Mouse (Mus musculus): Measurements from ENCODE around the gene 7420426K07Rik.

Gene 7420426K07Rik

DNA sequence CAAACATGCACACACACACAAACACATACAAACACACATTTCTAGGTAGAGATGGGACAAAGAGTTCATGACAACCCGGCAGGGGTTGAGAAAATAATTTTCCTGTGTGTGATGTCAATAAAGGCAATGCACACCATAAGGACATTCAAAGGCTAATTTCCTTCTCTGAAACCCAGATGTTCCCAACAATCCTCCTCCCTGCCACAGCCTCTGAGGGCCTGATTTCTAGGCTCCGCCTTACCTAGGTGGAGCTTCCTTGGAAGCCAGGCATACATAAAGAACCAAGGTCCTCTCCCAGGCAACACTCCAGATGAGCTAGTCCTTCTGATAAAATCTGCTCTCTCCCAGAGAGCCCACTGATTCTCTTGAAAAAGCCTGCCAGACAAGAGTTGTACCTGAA lies at the start of gene 7420426K07Rik:
TSS of gene 7420426K07Rik (plus strand) at position 301 of the 400 bp plus-strand sequence.
- DNase-seq = no peak

DNA sequence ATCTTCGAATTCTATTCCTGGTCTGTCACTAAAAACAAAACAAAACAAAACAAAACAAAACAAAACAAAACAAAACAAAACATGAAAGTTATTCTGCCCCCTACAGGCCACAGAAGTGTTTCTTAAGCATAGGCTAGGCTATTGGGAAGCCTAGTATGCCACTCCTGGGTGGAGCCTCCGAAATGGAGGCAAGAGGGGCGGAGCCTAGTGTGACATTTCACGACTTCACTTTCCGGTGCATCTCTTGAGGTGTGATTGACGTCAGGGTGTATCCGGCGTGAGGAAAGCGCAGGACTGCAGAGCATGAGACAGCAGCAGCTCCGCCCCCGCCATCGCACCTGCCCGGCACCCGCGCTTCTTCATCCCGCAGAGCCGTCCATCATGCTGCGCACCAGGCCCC lies 46.7 kb upstream of the 7420426K07Rik start, which contains the start of gene Prr23a2:
TSS of gene Prr23a2 (plus strand) at position 285 of the 400 bp plus-strand sequence.
- DNase-seq = no peak

- DNase-seq = no peak
Observed at GRCm38 (mm10) chr9:98863463-98863862, 39.5 kb upstream of the 7420426K07Rik start.

- DNase-seq = no peak
Observed at GRCm38 (mm10) chr9:98864571-98864970, 38.3 kb upstream of the 7420426K07Rik start, which contains the start of gene Prr23a3. Gene Prr23a3, plus strand, starts transcription at chr9:98864767.

GRCm38 (mm10) chr9:98901486-98901885 lies 1.4 kb upstream of the 7420426K07Rik start:
- no peak for DNase-seq

GRCm38 (mm10) chr9:98920629-98921523 lies 18.0 kb downstream of the 7420426K07Rik start:
- no peak for DNase-seq

- DNase-seq = no peak
Observed at GRCm38 (mm10) chr9:98923119-98923518, 20.2 kb downstream of the 7420426K07Rik start.

DNA sequence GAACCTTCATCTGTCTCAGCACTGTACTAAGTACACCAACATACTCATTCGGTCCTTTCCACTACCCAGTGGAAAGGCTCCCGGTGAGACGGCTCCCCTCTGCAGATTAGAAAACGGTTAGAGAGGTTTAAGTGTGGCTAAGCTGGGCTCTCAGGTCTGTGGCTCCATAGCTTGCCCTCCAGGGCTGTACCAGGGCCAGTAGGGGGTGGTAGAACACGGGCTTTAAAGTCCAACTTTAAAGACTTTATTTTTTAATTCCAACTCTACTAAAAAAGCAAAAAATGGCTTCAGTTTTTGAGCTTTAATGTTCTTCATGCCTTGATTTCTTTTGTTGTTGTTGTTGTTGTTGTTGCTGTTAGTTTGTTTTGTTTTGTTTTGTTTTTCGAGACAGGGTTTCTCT lies 21.3 kb downstream of the 7420426K07Rik start:
- DNase-seq = no peak

- no peak for DNase-seq
Observed at GRCm38 (mm10) chr9:98929496-98929895, 26.6 kb downstream of the 7420426K07Rik start.

GRCm38 (mm10) chr9:98932931-98933330 lies 30.0 kb downstream of the 7420426K07Rik start:
- DNase-seq = no peak

DNA sequence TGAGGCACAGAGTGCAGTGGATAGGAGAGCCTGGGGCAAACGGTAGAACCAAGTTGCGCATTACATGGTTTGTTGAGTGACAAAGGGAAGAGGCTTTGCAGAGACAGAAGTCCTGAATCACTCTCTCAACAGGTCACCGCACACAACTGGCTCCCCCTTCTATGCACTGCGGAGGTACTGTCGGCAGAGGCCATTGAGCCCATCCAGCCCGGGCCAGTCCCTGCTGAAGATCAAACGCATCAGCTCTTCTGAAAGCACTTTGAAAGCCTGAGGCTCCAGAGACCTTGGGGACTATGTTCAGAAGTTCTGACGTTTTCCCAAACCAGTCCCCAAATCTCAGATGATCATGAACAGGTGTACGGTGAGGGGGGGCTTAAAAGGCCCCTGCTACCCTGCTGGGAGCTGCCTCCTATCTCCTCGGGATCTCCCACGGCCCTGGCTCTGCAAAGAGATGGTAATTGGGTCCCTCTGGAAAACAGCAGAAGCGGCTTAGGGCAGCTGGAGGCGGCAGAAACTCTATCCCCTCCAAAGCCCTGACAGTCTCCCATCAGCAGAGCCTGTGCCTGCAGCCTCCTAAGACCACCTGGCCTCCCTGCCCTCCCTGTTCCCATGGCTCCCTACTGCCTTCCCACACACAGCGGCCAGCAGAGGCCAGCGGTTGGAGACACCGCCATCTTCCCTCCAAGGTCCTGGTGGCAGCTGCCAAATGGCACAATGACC lies 32.4 kb downstream of the 7420426K07Rik start:
- DNase-seq = no peak

- DNase-seq = no peak
Observed at GRCm38 (mm10) chr9:98939290-98939689, 36.4 kb downstream of the 7420426K07Rik start.

GRCm38 (mm10) chr9:98952171-98953050 lies 49.5 kb downstream of the 7420426K07Rik start:
- no peak for DNase-seq

- no peak for DNase-seq
Observed at GRCm38 (mm10) chr9:98953291-98953690, 50.4 kb downstream of the 7420426K07Rik start.

DNA sequence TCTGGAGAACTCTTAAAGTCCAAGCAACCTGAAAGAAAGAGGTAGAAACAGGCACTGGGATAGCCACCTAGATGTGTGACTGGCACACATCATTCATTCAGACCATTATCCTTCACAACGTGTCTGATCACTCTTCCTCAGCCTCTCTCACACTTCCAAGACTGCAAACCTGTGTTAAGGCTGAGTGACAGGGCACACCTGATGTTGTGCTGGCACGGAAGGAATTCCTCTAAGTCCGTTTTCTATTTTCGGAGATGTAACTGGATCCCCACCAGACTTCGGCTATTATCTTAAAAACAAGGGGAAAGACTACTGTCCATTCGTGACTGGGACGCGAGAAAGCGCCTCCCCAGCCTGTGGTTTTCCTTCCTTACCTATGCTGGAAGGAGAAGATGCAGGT lies 50.9 kb downstream of the 7420426K07Rik start:
- DNase-seq = no peak
